Mouse (Mus musculus) liver, postnatal 0 days (tissue): Measurements from ENCODE around the gene Ppm1l.

Source experiments
- CTCF ChIP-seq: sonication (generic); IDR thresholded peaks from 2 replicates; pipeline ENCODE4 v1.5.1; 2016; ENCODE audit warnings: antibody characterized with exemption, low read depth
- EP300 ChIP-seq: IDR thresholded peaks from 2 replicates; pipeline ENCODE4 v1.6.1; 2016; ENCODE audit warnings: antibody characterized with exemption, low read depth, mild to moderate bottlenecking

DNA sequence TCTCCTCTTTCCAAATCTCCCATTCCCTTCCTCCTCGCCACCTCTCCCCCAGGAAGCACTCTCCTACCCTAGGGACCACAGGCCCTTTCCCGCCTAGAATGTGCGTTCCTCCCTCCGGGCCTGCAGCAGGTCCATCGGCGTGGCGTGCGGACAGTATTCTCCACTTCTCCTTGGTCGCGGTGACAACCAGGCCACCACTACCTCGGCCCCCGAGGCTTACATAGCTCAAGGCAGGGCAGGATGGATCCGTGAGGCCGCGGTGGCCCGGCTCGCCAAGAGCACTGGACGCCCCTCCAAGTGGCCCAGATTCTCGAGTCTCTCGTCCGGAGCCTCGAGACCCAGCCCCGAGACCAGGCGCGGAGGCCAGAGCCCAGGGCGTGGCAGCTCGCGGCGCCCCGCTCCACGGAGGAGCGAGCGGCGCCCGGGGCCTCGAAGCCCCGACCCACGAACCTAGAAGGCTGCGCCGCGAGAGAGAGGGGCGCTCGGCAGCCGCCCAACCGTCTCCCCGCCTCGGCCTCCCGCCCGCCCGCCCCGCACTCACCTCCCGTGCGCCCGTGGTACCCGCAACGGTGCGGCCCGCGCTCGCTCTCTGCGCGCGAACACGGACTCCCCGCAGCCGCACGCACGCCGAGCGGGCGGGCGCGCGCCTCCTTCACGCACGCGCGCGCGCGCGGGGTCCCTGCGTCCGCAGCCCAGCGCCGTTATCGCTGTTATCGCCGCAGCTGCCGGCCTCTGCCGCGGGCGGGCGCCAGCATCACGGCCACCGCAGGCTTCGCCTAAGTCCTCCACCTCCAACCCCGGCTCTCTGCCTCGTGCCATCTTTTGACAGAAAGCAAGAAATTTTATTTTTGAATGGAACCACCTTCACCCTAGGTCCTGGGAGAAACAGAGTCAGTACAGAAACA lies 281.9 kb downstream of the Ppm1l start, which contains the start of gene B3galnt1:
- TF ChIP-seq EP300 (no peak), CTCF (peak; percentile 49)
